Mouse (Mus musculus) embryonic fibroblast, embryonic 13.5 days (primary cell): ENCODE measurements around the gene Ascl5. TPM values are rescaled to one million over a fixed set of nuclear protein-coding genes. Genes with fewer than 3 reads are reported as not detected.

ENCODE experiments used
- H3K27ac ChIP-seq: 2 replicates; pipeline ENCODE4 v1.5.1; 2012; ENCODE audit warnings: low read length, control low read depth, inconsistent platforms; ENCODE audit not compliant: insufficient read depth
- H3K4me1 ChIP-seq: 2 replicates; pipeline ENCODE4 v1.6.1; 2011; ENCODE audit warnings: low read length; ENCODE audit not compliant: control insufficient read depth, insufficient read depth
- H3K4me3 ChIP-seq: 2 replicates; pipeline ENCODE4 v1.5.1; 2011; ENCODE audit warnings: mild to moderate bottlenecking, control low read depth, low read length; ENCODE audit not compliant: insufficient read depth
- CTCF ChIP-seq: IDR thresholded peaks from 2 replicates; pipeline ENCODE4 v1.5.1; 2011; ENCODE audit warnings: mild to moderate bottlenecking, control low read depth, low read length, moderate library complexity, borderline replicate concordance; ENCODE audit not compliant: insufficient read depth
- POLR2A ChIP-seq: IDR thresholded peaks from 2 replicates; pipeline ENCODE4 v1.6.1; 2011; ENCODE audit warnings: low read depth, mild to moderate bottlenecking, control low read depth, low read length, moderate library complexity
- polyA plus RNA-seq: library from polyadenylated mRNA; stranded (reverse); fragments of >200 nt; gene quantifications from 2 replicates; pipeline ENCODE4 v1.2.4, GENCODE M21; 2011; ENCODE audit warnings: low read depth; ENCODE audit not compliant: missing spikeins, insufficient read length

Ascl5 gene
- polyA plus RNA-seq, 1 experiment = not detected

GRCm38 (mm10) chr1:136017907-136018313 is 32.7 kb upstream of the Ascl5 start:
- Histone ChIP-seq H3K27ac (no peak overlapping the region), H3K4me1 (no peaks in the 10 kb centered on the region), H3K4me3 (peak overlapping the region; percentile 79)
- TF ChIP-seq POLR2A (peak; percentile 47), CTCF (no peak)

- no peaks in the 10 kb centered on the region for H3K4me1 ChIP-seq
- H3K4me3 ChIP-seq = peak overlapping the region; percentile 79
- no peak for TF ChIP-seq CTCF
- TF ChIP-seq POLR2A = no peak
- no peak overlapping the region for H3K27ac ChIP-seq
Measured at GRCm38 (mm10) chr1:136018390-136019189, 32.0 kb upstream of the Ascl5 start.

DNA sequence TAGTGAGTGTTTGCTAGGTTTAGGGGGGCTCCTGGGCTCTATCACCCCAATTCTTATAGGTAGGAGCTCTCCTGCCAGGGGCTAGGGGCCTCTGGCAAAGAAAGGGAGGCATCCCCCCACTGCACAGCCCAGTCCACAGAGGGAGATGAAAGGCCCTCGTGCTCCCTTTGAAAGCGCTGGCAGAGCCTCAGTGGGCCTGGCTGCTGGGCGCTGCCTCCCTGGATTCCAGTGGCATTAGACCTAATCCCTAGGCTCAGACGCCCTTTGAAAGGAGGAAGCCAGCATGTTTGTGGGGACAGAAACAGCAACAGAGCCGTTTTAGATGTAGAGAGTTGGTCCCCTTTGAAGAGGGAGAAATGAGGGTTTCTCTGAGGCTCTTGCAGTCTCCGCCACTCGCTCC is 20.4 kb upstream of the Ascl5 start:
- no peak overlapping the region for H3K4me3 ChIP-seq
- no peaks in the 10 kb centered on the region for H3K4me1 ChIP-seq
- H3K27ac ChIP-seq = no peak overlapping the region
- TF ChIP-seq POLR2A (no peak), CTCF (no peak)

DNA sequence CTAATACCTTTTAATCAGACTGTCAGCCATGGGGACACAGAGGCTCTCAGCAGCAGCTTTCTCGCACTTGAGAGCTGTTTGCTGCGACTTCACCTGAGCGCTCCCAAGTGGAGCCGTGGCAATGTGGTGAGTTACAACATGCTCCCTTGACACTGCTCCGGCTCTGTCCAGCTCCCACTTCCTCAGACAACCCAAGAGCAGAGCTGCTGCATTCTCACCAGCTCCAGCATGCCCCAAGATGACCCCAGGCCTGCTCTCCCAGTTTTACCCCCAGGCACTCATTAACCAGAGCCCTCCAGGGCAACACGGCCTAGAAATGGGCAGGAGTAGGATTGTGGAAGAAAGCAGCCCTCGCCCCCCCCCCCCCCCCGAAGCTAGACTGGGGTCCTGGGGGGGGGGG is 18.9 kb upstream of the Ascl5 start:
- TF ChIP-seq POLR2A (no peak), CTCF (no peak)
- H3K4me3 ChIP-seq = no peak overlapping the region
- no peak overlapping the region for H3K27ac ChIP-seq
- H3K4me1 ChIP-seq = no peaks in the 10 kb centered on the region

DNA sequence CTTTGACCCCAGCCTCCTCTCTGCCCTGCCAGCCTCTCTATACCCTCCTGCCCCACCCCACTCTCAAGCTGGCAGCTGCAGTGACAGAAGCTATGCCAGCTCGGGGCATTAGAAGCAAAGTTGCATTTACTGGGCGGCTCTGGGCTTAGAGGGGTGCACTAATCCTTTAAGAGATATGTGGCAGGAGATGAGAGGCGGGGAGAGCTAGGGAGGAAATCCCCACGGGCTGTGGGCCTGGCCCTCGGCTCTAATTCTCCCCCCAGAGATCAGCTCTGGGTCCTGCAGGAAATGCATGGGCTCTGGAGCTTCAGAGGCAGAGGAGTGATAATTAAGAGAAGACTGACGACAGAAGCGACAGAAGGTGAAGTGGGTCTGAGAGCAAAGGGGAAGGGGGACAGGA is 17.6 kb upstream of the Ascl5 start:
- H3K4me3 ChIP-seq = no peak overlapping the region
- no peaks in the 10 kb centered on the region for H3K4me1 ChIP-seq
- TF ChIP-seq POLR2A (no peak), CTCF (no peak)
- no peak overlapping the region for H3K27ac ChIP-seq

DNA sequence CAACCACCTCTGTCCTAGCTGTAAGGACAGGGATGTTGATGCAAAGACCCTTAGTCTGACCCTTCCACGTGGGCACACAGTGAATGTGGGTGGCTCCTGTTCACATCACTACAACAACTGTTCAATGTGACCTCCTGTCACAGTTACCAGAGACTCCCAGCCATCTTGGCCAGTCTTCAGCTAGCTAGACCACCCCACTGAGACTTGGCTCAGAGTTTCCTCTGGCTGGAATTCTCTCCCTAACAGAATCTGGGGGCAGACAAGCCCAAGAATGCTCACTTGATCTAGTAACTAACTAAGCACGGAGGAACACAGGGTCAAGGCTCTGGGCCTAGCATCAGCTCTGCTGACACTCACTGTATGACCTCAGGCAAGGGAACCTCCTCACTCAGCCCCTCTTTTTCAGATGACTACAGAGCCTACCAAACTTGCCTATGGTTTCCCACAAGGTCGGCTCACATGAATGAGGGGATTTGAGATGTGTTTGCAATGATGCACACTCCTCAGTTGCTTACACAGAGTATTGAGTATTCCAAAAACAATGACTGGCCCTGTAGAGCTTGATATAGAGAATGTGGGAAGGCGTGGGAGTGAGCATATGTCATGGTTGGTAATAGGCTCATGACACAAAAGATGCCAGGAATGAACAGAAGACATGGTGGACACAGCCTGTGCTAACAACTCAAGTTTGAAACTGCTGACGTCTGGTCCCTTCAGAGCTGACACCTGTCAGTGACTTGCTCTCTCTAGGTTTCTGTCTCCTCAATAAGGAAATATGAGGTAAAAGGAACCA is 11.7 kb upstream of the Ascl5 start:
- Histone ChIP-seq H3K4me1 (no peaks in the 10 kb centered on the region), H3K27ac (no peak overlapping the region), H3K4me3 (no peak overlapping the region)
- TF ChIP-seq CTCF (no peak), POLR2A (no peak)

DNA sequence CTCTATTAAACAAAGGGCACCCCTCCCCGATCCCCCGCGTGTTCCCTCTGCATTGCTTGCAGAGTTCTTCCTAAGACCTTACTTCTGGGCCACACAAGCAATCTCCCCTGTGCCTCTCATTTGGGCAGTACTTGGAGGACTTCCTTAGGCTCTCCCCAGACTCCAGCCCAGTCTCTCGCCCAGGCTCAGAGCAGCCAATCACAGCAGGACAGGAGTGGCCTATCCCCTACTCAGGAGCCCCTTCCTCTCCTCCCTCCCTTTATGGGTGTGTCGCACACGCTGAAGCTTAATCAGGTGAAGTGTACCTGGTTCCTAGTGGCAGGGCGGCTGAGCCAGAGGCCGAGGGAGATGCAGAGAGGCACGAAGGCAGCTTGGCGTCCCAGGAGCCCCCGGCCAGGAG is 10.2 kb upstream of the Ascl5 start:
- Histone ChIP-seq H3K4me3 (no peak overlapping the region), H3K4me1 (no peaks in the 10 kb centered on the region)
- TF ChIP-seq POLR2A (no peak), CTCF (no peak)

GRCm38 (mm10) chr1:136040874-136041273 is 9.7 kb upstream of the Ascl5 start:
- Histone ChIP-seq H3K4me3 (no peak overlapping the region), H3K27ac (no peak overlapping the region), H3K4me1 (no peaks in the 10 kb centered on the region)
- TF ChIP-seq CTCF (no peak), POLR2A (no peak)

More for the DNA sequence above, 10.2 kb upstream of the Ascl5 start:
- no peak overlapping the region for H3K27ac ChIP-seq

- no peak overlapping the region for H3K27ac ChIP-seq
- no peak for TF ChIP-seq POLR2A
- TF ChIP-seq CTCF = peak; percentile 85; the same call in 1 of the 2 replicates
- H3K4me1 ChIP-seq = peaks cover 2% of the 10 kb centered on the region; the same call in 1 of the 2 replicates
- no peak overlapping the region for H3K4me3 ChIP-seq
Measured at GRCm38 (mm10) chr1:136045774-136046173, 4.8 kb upstream of the Ascl5 start.

DNA sequence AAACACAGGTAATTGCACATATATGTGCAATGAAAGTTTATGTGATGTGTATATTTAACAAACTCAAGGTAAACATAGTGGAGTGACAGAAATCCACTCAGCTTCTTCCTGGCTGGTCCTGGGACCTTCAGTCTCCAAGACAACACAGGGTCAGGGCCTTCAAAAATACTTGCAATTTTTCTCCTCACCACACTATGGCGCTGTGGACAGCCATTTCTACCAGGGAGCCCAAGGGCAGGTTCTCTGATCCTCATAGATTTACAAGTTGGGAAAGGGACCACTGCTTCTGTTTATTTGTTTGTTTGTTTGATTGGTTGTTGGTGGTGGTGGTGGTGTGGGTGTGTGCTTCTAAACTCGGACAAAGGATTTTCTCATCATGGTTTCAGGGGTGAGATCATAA is 3.2 kb upstream of the Ascl5 start:
- no peak overlapping the region for H3K27ac ChIP-seq
- peaks cover 2% of the 10 kb centered on the region; the same call in 1 of the 2 replicates for H3K4me1 ChIP-seq
- H3K4me3 ChIP-seq = no peak overlapping the region
- TF ChIP-seq CTCF (no peak), POLR2A (no peak)
